Mouse (Mus musculus): ENCODE results near the gene Ints13. TPM values are rescaled to one million over a fixed set of nuclear protein-coding genes. Genes with fewer than 3 reads are reported as not detected.

The Ints13 gene
- polyA plus RNA-seq, 1 experiment from 2014 or later, result 52.2 TPM

GRCm38 (mm10) chr6:146513384-146513783 lies 64.3 kb downstream of the Ints13 start:
- no peak overlapping the region for H3K4me3 ChIP-seq
- H3K36me3 ChIP-seq, result no peaks in the 10 kb centered on the region
- H3K4me2 ChIP-seq, result no peak overlapping the region
- no peaks in the 10 kb centered on the region for H3K9me3 ChIP-seq (replicated peaks)
- H3K4me1 ChIP-seq, result peaks cover 7% of the 10 kb centered on the region
- no peak overlapping the region for H3K9ac ChIP-seq
- no peaks in the 10 kb centered on the region for H3K27me3 ChIP-seq (replicated peaks)
- 76% methylated on average over 8 of the region's 8 CpGs for WGBS (ENCODE audit: insufficient replicate concordance)
- ATAC-seq, result no peak
- H3K27ac ChIP-seq, result no peak overlapping the region

GRCm38 (mm10) chr6:146511511-146511910 lies 66.1 kb downstream of the Ints13 start:
- no peaks in the 10 kb centered on the region for H3K36me3 ChIP-seq
- ATAC-seq, result no peak
- WGBS (ENCODE audit: insufficient replicate concordance), result 69% methylated on average over 8 of the region's 8 CpGs

GRCm38 (mm10) chr6:146509891-146510290 lies 67.7 kb downstream of the Ints13 start:
- no peaks in the 10 kb centered on the region for H3K27me3 ChIP-seq (replicated peaks)
- 23% methylated on average over 2 of the region's 2 CpGs for WGBS (ENCODE audit: insufficient replicate concordance)
- no peak overlapping the region for H3K4me2 ChIP-seq
- no peaks in the 10 kb centered on the region for H3K36me3 ChIP-seq
- ATAC-seq, result peak; percentile 81
- no peaks in the 10 kb centered on the region for H3K9me3 ChIP-seq (replicated peaks)
- H3K4me3 ChIP-seq, result no peak overlapping the region
- no peak overlapping the region for H3K9ac ChIP-seq
- H3K27ac ChIP-seq, result no peak overlapping the region
- H3K4me1 ChIP-seq, result peaks cover 7% of the 10 kb centered on the region

More at GRCm38 (mm10) chr6:146511511-146511910, 66.1 kb downstream of the Ints13 start:
- Histone ChIP-seq H3K27ac (no peak overlapping the region), H3K4me2 (no peak overlapping the region), H3K9me3 (replicated peaks) (no peaks in the 10 kb centered on the region), H3K27me3 (replicated peaks) (no peaks in the 10 kb centered on the region), H3K9ac (no peak overlapping the region), H3K4me3 (no peak overlapping the region), H3K4me1 (peaks cover 7% of the 10 kb centered on the region)

- Histone ChIP-seq H3K27me3 (replicated peaks) (peaks cover 50% of the 10 kb centered on the region), H3K9ac (no peak overlapping the region), H3K4me3 (no peak overlapping the region), H3K9me3 (replicated peaks) (no peaks in the 10 kb centered on the region), H3K4me2 (no peak overlapping the region), H3K4me1 (peaks cover 32% of the 10 kb centered on the region), H3K36me3 (no peaks in the 10 kb centered on the region), H3K27ac (no peak overlapping the region)
- WGBS (ENCODE audit: insufficient replicate concordance), result 37% methylated on average over 2 of the region's 2 CpGs
- no peak for ATAC-seq
Observed at GRCm38 (mm10) chr6:146504459-146504858, 73.2 kb downstream of the Ints13 start.

DNA sequence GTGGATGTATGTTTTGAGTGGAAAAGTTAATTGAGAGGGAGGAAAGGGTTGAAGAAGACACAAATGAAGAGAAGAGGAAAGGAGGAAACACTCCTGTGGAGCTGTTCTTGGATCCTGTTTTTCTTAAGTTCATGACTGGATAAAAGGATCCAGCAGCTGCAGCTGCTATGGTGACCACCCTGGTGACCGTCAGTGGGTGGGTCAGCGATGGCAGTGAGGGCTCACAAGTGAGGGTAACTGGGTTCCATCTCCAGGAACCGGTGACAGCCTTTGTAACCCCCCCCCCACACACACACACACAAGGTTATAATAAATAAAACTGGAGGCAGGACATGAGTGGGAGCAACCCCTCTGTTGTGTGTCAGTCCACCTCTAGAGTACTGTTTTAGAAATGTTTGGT lies 74.8 kb downstream of the Ints13 start:
- H3K36me3 ChIP-seq, result no peaks in the 10 kb centered on the region
- H3K4me3 ChIP-seq, result peak overlapping the region; percentile 66
- 49% methylated on average over 3 of the region's 3 CpGs for WGBS (ENCODE audit: insufficient replicate concordance)
- ATAC-seq, result no peak
- no peaks in the 10 kb centered on the region for H3K9me3 ChIP-seq (replicated peaks)
- peaks cover 32% of the 10 kb centered on the region for H3K4me1 ChIP-seq
- H3K27me3 ChIP-seq (replicated peaks), result peaks cover 52% of the 10 kb centered on the region
- peak overlapping the region; percentile 90 for H3K4me2 ChIP-seq
- 0 out of 2 replicates have a peak overlapping the region, but pooled peaks have one; percentile 50 for H3K9ac ChIP-seq
- H3K27ac ChIP-seq, result no peak overlapping the region

- WGBS (ENCODE audit: insufficient replicate concordance), result 1% methylated on average over 70 of the region's 70 CpGs
- Histone ChIP-seq H3K9ac (peak within 1 kb of the TSS; percentile 50), H3K36me3 (no peaks in the 10 kb centered on the region), H3K4me3 (peak within 1 kb of the TSS; percentile 66), H3K4me2 (peak within 1 kb of the TSS; percentile 90), H3K4me1 (peaks cover 32% of the 10 kb centered on the region), H3K27ac (peak within 1 kb of the TSS; percentile 62), H3K27me3 (replicated peaks) (peaks cover 52% of the 10 kb centered on the region), H3K9me3 (replicated peaks) (no peaks in the 10 kb centered on the region)
- peak; percentile 93 for ATAC-seq
Observed at GRCm38 (mm10) chr6:146501866-146502804, 75.5 kb downstream of the Ints13 start, which contains the start of gene Itpr2. Itpr2 (minus strand) TSS chr6:146502223.

- WGBS (ENCODE audit: insufficient replicate concordance), result under 1% methylated on average over 30 of the region's 30 CpGs
- peak overlapping the region; percentile 62 for H3K27ac ChIP-seq
- H3K4me1 ChIP-seq, result peaks cover 32% of the 10 kb centered on the region
- peak overlapping the region; percentile 90 for H3K4me2 ChIP-seq
- H3K4me3 ChIP-seq, result peak overlapping the region; percentile 66
- ATAC-seq, result peak; percentile 29
- no peaks in the 10 kb centered on the region for H3K36me3 ChIP-seq
- peak overlapping the region; percentile 50 for H3K9ac ChIP-seq
- peaks cover 52% of the 10 kb centered on the region for H3K27me3 ChIP-seq (replicated peaks)
- no peaks in the 10 kb centered on the region for H3K9me3 ChIP-seq (replicated peaks)
Observed at GRCm38 (mm10) chr6:146501316-146501865, 76.2 kb downstream of the Ints13 start.

GRCm38 (mm10) chr6:146500771-146501170 lies 76.9 kb downstream of the Ints13 start:
- ATAC-seq, result no peak
- no peak overlapping the region for H3K27ac ChIP-seq

DNA sequence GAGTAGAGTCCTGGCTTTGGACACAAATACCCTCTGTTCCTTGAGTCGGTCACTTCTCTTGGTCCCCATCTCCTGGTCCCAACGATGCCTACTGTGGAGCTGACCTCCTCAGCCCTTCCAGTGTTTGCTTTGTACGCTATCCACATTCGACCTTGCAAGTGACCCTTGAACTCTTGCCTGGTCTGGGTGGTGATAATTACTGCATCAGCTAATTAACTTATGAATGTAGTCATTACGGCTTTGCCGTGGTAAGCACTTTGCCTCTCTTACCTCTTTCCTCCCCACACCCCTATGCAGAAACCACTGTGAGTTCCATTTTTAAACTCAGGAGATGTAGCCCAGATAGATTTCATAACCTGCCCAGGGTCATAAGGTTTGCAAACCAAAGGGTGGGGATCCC lies 77.4 kb downstream of the Ints13 start:
- WGBS (ENCODE audit: insufficient replicate concordance), result 65% methylated on average over 6 of the region's 6 CpGs
- Histone ChIP-seq H3K4me1 (peaks cover 32% of the 10 kb centered on the region), H3K9ac (no peak overlapping the region), H3K4me2 (no peak overlapping the region), H3K36me3 (no peaks in the 10 kb centered on the region), H3K27me3 (replicated peaks) (peaks cover 52% of the 10 kb centered on the region), H3K9me3 (replicated peaks) (no peaks in the 10 kb centered on the region), H3K4me3 (no peak overlapping the region), H3K27ac (no peak overlapping the region)
- no peak for ATAC-seq

More at GRCm38 (mm10) chr6:146500771-146501170, 76.9 kb downstream of the Ints13 start:
- Histone ChIP-seq H3K36me3 (no peaks in the 10 kb centered on the region), H3K4me2 (peak overlapping the region; percentile 90), H3K27me3 (replicated peaks) (peaks cover 52% of the 10 kb centered on the region), H3K4me3 (peak overlapping the region; percentile 66; the same call in 1 of the 2 replicates), H3K9me3 (replicated peaks) (no peaks in the 10 kb centered on the region), H3K9ac (no peak overlapping the region), H3K4me1 (peaks cover 32% of the 10 kb centered on the region)
- 55% methylated on average over 5 of the region's 5 CpGs for WGBS (ENCODE audit: insufficient replicate concordance)

Other genes with a start within 250 kb of the Ints13 start
- gene Itpr2, start 75.6 kb downstream of the Ints13 start, polyA plus RNA-seq (2016; fragmentation: Nextera tagmentation; extraction: Ambion mirVana), result 2.8 and 4.1 TPM in 2 replicates
- gene Fgfr1op2, start 632 bp downstream of the Ints13 start, polyA plus RNA-seq (2016; fragmentation: Nextera tagmentation; extraction: Ambion mirVana), result 103 and 107 TPM in 2 replicates
- gene Med21, start 64.7 kb upstream of the Ints13 start, polyA plus RNA-seq (2016; fragmentation: Nextera tagmentation; extraction: Ambion mirVana), result 72.8 and 77.8 TPM in 2 replicates
- 40.5 TPM in 2 replicates for gene Tm7sf3, start 65.0 kb upstream of the Ints13 start, polyA plus RNA-seq (2016; fragmentation: Nextera tagmentation; extraction: Ambion mirVana)
- gene Stk38l, start 147.2 kb upstream of the Ints13 start, polyA plus RNA-seq (2016; fragmentation: Nextera tagmentation; extraction: Ambion mirVana), result 6.7 and 6.8 TPM in 2 replicates
- 0.50 and 0.94 TPM in 2 replicates for gene Arntl2, start 218.2 kb upstream of the Ints13 start, polyA plus RNA-seq (2016; fragmentation: Nextera tagmentation; extraction: Ambion mirVana)